Mouse (Mus musculus): ENCODE results near the gene Sertad3.
A peak's percentile ranks its signal among the peaks of the same experiment; 100 is the strongest.

The Sertad3 gene

GRCm38 (mm10) chr7:27467648-27468047, 5.9 kb upstream of the Sertad3 start:
- DNase-seq (ENCODE audit: low read depth, low spot score), result no peak

- DNase-seq (ENCODE audit: low read depth, low spot score), result no peak
Measured at GRCm38 (mm10) chr7:27471390-27472120, 2.0 kb upstream of the Sertad3 start.

DNA sequence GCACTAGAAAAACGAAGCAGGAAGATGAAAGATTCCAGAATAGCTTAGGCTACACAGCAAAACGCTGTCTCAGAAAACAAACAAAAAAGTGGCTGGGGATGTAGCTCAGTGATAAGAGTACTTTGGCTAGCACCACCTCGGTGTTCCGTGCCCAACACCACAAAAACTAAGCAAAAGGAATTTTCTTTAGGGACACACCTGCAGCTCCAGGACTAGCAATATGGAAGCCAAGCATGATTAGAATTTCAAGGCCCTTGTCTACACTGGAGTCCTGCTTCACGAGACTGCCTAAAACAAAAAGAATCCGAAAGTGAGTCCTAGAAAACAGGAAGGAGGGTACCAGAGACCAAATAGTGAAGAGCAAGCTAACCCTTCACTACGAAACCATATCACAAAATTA, 972 bp upstream of the Sertad3 start:
- no peak for DNase-seq (ENCODE audit: low read depth, low spot score)

GRCm38 (mm10) chr7:27473835-27474489, 394 bp downstream of the Sertad3 start:
- no peak for DNase-seq (ENCODE audit: low read depth, low spot score)

- DNase-seq (ENCODE audit: low read depth, low spot score), result peak; percentile 99
Measured at GRCm38 (mm10) chr7:27474490-27474954, 954 bp downstream of the Sertad3 start.

- DNase-seq (ENCODE audit: low read depth, low spot score), result no peak
Measured at GRCm38 (mm10) chr7:27475596-27475995, 2.0 kb downstream of the Sertad3 start.

GRCm38 (mm10) chr7:27476098-27476635, 2.6 kb downstream of the Sertad3 start:
- DNase-seq (ENCODE audit: low read depth, low spot score), result no peak

- DNase-seq (ENCODE audit: low read depth, low spot score), result no peak
Measured at GRCm38 (mm10) chr7:27478561-27478960, 5.0 kb downstream of the Sertad3 start.

DNA sequence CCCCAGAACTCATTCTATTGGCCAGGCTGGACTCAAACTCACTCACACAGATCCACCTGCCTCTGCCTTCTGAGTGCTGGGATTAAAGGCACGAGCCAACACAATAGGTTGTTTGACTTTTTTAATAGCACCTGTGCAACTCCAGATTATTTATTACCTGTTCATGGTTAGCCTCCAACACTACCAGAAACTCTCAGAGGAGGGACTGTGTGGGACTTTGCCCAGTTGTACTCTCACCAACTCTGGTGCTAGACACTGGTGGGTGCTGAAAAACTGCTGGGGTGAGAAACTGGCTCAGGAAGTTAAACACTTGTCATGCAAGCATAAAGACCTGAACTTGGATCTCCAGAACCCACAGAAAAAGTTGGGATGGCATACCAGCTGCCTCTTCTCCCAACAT, 6.2 kb downstream of the Sertad3 start:
- DNase-seq (ENCODE audit: low read depth, low spot score), result no peak

DNA sequence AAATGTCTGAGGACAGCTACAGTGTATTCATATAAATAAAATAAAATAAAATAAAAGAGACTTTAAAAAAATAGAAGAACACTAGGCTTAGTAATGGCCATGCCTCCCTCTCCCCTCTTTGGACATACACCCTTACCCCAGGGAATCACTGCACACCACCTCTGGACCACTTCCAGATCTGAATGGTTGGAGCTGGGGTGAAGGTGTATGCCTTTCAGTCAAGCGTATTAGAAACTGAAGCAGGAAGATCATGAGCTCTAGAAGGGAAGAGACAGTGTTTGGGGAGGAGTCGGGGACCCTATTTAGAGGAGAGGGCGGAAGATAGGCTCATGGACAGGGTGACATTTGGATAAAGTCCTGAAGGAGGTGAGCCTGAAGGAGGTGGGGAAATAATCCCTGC, 6.9 kb downstream of the Sertad3 start:
- DNase-seq (ENCODE audit: low read depth, low spot score), result no peak

DNA sequence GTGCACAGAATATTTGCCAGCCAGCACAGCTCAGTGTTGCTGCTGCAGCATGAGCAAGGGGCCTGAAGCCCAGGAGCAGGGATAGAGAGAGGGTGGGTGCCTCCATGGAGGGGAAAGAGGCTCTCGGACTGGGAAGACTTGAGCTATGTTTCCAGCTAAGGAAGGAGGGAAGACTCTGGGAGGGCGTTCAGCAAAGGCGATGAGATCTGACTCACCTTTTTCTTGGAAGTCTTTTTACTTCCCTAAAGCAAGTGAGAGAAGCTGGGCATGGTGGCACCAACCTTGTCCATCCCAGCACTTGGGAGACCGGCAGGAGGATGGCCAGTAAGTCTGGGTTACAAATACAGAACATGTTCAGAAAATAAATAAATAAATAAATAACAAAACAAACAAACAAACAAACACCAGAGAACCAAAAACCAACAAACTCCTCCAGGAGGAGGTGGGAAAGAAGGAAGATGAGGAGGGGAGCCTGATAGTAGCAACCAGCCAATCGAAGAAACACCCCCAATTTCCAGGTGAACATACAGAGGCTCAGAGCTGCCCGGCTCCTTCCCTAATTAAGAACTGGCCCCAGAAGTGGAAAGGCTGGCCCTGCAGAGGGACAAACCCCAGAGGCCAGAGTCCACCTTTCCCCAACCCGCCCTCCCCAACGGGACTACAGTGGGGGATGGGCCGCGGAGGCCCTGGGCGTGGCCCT, 7.5 kb downstream of the Sertad3 start:
- DNase-seq (ENCODE audit: low read depth, low spot score), result no peak

- peak; percentile 95 for DNase-seq (ENCODE audit: low read depth, low spot score)
Measured at GRCm38 (mm10) chr7:27481627-27481969, 8.0 kb downstream of the Sertad3 start.

GRCm38 (mm10) chr7:27483860-27484259, 10.3 kb downstream of the Sertad3 start:
- no peak for DNase-seq (ENCODE audit: low read depth, low spot score)

- DNase-seq (ENCODE audit: low read depth, low spot score), result no peak
Measured at GRCm38 (mm10) chr7:27486102-27486769, 12.7 kb downstream of the Sertad3 start.

DNA sequence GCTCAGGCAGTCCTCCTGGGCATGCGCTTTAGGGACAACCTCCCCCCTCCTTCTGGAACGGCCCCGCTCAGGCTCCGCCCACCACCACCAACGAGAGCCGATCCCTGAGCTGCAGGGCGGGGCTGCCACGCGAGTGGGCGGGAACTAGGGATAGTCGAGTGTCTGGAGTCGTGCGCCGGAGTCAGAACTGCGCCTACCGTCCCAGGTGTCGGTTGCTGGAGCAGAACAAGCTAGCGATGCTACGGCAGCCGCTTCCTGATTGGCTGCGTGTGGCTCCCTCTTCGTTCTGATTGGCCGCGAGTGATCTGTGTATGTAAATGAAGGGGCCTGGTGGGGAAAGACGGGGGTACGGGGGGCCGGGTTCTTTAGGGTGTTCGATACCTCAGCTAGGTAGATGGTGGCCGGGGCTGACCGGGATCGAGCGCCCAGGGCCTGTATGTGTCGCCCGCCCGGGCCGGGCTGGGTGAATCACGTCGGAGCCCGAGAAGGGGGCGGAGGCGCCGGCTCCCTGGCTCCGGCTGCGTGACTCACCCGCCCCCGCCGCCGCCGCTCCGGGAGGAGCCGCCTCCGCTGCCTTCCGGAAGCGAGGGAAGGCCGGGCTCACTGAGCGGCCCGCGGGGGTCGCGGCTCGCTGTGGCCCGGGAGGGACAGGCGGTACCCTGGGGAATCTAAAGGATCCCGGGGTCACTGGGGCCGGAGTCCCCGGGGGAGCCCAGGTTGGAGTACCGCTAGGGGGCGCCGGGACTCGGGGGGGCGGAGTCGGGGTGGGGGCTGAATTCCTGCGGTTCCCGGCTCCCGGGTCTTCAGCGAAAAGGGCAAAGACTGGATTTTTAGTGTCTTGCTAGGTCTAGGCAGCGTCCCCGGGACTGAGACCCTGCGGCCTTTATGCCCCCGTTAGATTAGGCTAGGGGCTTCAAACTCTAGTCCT, 13.5 kb downstream of the Sertad3 start, which contains the start of gene Sertad1:
Gene Sertad1 (plus strand): TSS at position 141 of the 928 bp plus-strand sequence.
- DNase-seq (ENCODE audit: low read depth, low spot score), result peak; percentile 99

- no peak for DNase-seq (ENCODE audit: low read depth, low spot score)
Measured at GRCm38 (mm10) chr7:27487740-27488268, 14.2 kb downstream of the Sertad3 start.

- no peak for DNase-seq (ENCODE audit: low read depth, low spot score)
Measured at GRCm38 (mm10) chr7:27489270-27489869, 15.8 kb downstream of the Sertad3 start.

DNA sequence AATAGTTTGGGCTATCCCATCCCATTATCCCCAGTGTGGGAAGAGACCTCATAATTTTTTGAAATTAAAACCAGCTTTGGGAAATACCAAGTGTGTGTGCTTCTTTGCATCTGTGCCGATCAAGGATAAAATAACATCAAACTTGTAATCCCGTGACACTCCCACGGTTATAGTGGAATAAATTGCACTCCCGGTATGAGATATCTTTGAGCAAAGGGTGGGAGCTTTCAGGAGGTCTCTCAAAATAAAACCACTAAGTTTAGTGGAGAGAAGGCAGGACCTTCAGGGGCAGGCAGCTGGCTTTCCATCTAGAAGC, 16.6 kb downstream of the Sertad3 start:
- DNase-seq (ENCODE audit: low read depth, low spot score), result no peak

DNA sequence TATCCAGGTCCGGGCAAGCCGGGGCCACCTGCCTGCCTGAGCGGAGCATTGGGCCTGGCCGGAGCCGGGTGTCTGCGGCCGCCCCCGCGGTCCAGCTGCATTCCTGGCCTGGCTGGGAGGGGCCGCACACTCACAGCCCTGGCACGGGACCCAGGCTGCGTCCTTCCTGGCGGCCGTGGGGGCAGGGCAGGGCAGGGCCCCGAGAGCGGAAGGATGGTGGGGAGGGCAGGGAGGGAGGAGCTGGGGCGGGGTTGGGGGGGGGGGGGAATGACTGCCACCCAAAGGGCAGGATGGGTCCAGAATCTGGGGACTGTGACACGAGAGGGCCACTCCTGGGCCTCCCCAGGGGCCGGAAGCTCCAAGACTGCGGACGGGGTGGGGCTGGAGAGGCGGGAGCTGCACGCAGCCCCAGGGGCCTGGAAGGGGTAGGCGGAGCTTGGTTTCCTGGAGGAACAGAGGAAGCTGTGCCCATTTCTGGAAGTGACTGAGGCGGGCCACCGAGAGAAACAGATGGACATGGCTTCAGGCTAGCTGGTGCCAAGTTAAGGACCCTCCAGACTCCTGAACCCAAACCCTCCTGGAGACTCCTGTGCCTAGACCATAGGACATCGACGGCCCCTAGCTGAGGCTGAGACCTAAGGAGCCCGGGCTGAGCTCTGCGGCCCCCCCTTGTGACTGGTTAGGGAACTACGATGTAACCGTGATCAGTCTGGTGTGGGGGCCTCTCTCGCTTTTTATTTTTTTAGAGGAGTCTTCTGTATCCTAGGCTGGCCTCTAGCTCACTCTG, 17.2 kb downstream of the Sertad3 start:
- DNase-seq (ENCODE audit: low read depth, low spot score), result peak; percentile 94
